Comparison of ENCODE assay signal across 8 mouse cellular contexts in the genomic region with DNA sequence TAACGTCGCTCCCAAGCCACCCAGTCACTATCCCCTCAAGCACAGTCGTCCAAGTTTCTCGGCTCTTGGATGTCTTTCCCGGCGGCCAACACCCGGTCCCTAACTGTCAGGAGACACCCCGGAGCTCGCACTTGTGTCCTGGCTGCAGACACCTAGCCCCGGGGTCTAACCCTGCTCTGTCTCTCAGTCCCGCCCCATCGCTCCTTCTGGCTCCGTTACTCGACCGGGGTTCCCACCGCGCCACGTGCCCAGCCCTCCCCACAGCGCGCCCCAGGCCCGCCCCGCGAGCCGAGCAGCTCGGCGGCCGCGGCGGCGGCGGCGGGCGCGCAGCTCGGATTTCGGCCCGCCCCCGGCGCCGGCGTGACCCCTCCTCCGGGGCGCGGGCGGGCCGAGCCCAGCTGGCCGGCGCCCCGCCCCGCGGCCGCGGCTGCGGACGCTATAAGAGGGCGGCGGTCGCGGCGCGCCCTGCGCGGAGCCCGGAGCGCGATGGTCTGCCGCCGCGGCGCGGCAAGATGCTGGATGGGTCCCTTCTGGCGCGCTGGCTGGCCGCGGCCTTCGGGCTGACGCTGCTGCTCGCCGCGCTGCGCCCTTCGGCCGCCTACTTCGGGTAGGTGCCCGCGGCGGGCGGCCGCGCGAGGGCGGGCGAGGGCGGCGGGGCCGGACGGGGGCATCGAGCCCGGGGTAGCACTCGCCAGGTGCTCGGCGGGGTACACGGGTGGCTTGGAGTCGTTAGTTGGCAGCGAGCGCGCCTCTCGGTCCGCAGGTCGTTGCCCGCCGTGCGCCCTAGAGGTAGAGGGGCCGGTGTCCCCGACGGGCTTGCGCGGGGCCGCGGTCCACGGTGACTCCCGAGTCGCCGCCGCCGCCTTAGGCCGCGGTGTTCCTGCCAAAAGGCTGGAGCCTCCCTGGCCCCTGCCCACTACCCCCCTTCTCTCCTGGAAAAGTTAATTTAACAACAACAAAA. TPM values are rescaled to one million over a fixed set of nuclear protein-coding genes. Genes with fewer than 3 reads are reported as not detected.
A peak's percentile ranks its signal among the peaks of the same experiment; 100 is the strongest.
DNase-seq lines count a peak whose midpoint lies in the region; ATAC-seq and TF ChIP-seq lines count a peak whose summit lies in the region.

A gene (plus strand): TSS at position 468 of the 961 bp plus-strand sequence.

- H3K9me3 ChIP-seq in forebrain, embryonic 12.5 days, result no peaks in the 10 kb centered on the region

- WGBS in forebrain, embryonic 12.5 days, result under 1% methylated on average over 102 of the region's 128 CpGs

- H3K27me3 ChIP-seq in forebrain, embryonic 12.5 days, result peaks cover 80% of the 10 kb centered on the region
- no peaks in the 10 kb centered on the region for H3K27me3 ChIP-seq in testis, adult 2 months (ENCODE audit: control insufficient read depth, insufficient read depth, low read length)

- H3K4me3 ChIP-seq in forebrain, embryonic 12.5 days (replicated peaks), result peak within 1 kb of the TSS; percentile 56
- H3K4me3 ChIP-seq in testis, adult 2 months (ENCODE audit: control insufficient read depth, low read depth, low read length), result peak within 1 kb of the TSS; percentile 69

- H3K4me2 ChIP-seq in forebrain, embryonic 12.5 days, result peak within 1 kb of the TSS; percentile 88

- TF ChIP-seq POLR2A in testis, adult 2 months (IDR thresholded peaks at IDR 0.05; ENCODE audit: control insufficient read depth, low read depth, low read length), result no peak

- no peak within 1 kb of the TSS for H3K27ac ChIP-seq in forebrain, embryonic 12.5 days
- H3K27ac ChIP-seq in testis, adult 2 months (ENCODE audit: control insufficient read depth, insufficient read depth, low read depth, low read length), result no peak within 1 kb of the TSS

- no peak for TF ChIP-seq CTCF in testis, adult 2 months (IDR thresholded peaks at IDR 0.05; ENCODE audit: control insufficient read depth, insufficient read depth, insufficient replicate concordance, low read depth, low read length)

- H3K9ac ChIP-seq in forebrain, embryonic 12.5 days, result peak within 1 kb of the TSS; percentile 52

- DNase-seq in 3T3-L1 (ENCODE audit: low read depth, low spot score), result peak; percentile 30
- DNase-seq in MN1 (ENCODE audit: low spot score), result peak; percentile 87
- DNase-seq in heart, postnatal 14 days, result peak; percentile 81 to 88
- peak in 1 of 2 experiments; percentile 79 for DNase-seq in left cerebral cortex, postnatal 10 days (ENCODE audit: extremely low spot score in 1 of 2, low spot score in 2 of 2)
- DNase-seq in lung, postnatal 4 days, result peak; percentile 71 to 88

- no peaks in the 10 kb centered on the region for H3K36me3 ChIP-seq in forebrain, embryonic 12.5 days (replicated peaks)
- no peaks in the 10 kb centered on the region for H3K36me3 ChIP-seq in testis, adult 2 months (ENCODE audit: control insufficient read depth, insufficient read depth, low read length)

- H3K4me1 ChIP-seq in forebrain, embryonic 12.5 days, result peaks cover 55% of the 10 kb centered on the region
- peaks cover 19% of the 10 kb centered on the region for H3K4me1 ChIP-seq in testis, adult 2 months (ENCODE audit: control insufficient read depth, insufficient read depth, low read length)

- intact Hi-C loops in heart, postnatal 14 days (cut with DNase I), result loop anchor here (2.0 kb wide), 1 partner anchor 118 kb away; no protein-coding TSS in a partner anchor
- intact Hi-C loops in left cerebral cortex, postnatal 10 days (cut with DNase I), result loop anchor here (2.0 to 10.0 kb wide), 2 partner anchors 118 to 176 kb away; no protein-coding TSS in a partner anchor

- peak; percentile 66 for ATAC-seq in forebrain, embryonic 12.5 days (ENCODE audit: low FRiP score)
- ATAC-seq in monocyte, adult 5-6 weeks (replicated peaks; ENCODE audit: insufficient number of reproducible peaks, low FRiP score, low TSS enrichment, poor library complexity, severe bottlenecking), result no peak

RNA-seq across cellular contexts. Expression of the gene that starts here (rescaled TPM):
- polyA plus RNA-seq in forebrain, embryonic 12.5 days (2016; fragmentation: Nextera tagmentation; extraction: Ambion mirVana), result 4.9 and 5.3 TPM in 2 replicates
- 1 to 10 TPM; 4.9 to 5.6 TPM for total RNA-seq in heart, postnatal 14 days (2021)
- total RNA-seq in left cerebral cortex, postnatal 10 days (2021), result 10 to 100 TPM; 14.0 to 15.2 TPM
- 0.40 and 0.63 TPM in 2 replicates for polyA plus RNA-seq in testis, adult 2 months (2012; rRNA removed)
- total RNA-seq in monocyte, adult 5-6 weeks (2017), result 0.10 TPM in 1 of 3 replicates, not detected in the others
